Mouse (Mus musculus) embryonic fibroblast, embryonic 13.5 days (primary cell): ENCODE results near the gene Dgkh. TPM values are rescaled to one million over a fixed set of nuclear protein-coding genes. Genes with fewer than 3 reads are reported as not detected.
"Not testable (repeated sequence)": the region's sequence is repeated elsewhere in the genome, so short reads cannot be mapped to it uniquely, and the experiment has no call there.

Experiments
- H3K27ac ChIP-seq: 2 replicates; pipeline ENCODE4 v1.5.1; 2012; ENCODE audit warnings: low read length, control low read depth, inconsistent platforms; ENCODE audit not compliant: insufficient read depth
- H3K4me1 ChIP-seq: 2 replicates; pipeline ENCODE4 v1.6.1; 2011; ENCODE audit warnings: low read length; ENCODE audit not compliant: control insufficient read depth, insufficient read depth
- H3K4me3 ChIP-seq: 2 replicates; pipeline ENCODE4 v1.5.1; 2011; ENCODE audit warnings: mild to moderate bottlenecking, control low read depth, low read length; ENCODE audit not compliant: insufficient read depth
- CTCF ChIP-seq: IDR thresholded peaks from 2 replicates; pipeline ENCODE4 v1.5.1; 2011; ENCODE audit warnings: mild to moderate bottlenecking, control low read depth, low read length, moderate library complexity, borderline replicate concordance; ENCODE audit not compliant: insufficient read depth
- POLR2A ChIP-seq: IDR thresholded peaks from 2 replicates; pipeline ENCODE4 v1.6.1; 2011; ENCODE audit warnings: low read depth, mild to moderate bottlenecking, control low read depth, low read length, moderate library complexity
- polyA plus RNA-seq: library from polyadenylated mRNA; stranded (reverse); fragments of >200 nt; gene quantifications from 2 replicates; pipeline ENCODE4 v1.2.4, GENCODE M21; 2011; ENCODE audit warnings: low read depth; ENCODE audit not compliant: missing spikeins, insufficient read length

Dgkh gene
- polyA plus RNA-seq, 1 experiment = 11.1 TPM

DNA sequence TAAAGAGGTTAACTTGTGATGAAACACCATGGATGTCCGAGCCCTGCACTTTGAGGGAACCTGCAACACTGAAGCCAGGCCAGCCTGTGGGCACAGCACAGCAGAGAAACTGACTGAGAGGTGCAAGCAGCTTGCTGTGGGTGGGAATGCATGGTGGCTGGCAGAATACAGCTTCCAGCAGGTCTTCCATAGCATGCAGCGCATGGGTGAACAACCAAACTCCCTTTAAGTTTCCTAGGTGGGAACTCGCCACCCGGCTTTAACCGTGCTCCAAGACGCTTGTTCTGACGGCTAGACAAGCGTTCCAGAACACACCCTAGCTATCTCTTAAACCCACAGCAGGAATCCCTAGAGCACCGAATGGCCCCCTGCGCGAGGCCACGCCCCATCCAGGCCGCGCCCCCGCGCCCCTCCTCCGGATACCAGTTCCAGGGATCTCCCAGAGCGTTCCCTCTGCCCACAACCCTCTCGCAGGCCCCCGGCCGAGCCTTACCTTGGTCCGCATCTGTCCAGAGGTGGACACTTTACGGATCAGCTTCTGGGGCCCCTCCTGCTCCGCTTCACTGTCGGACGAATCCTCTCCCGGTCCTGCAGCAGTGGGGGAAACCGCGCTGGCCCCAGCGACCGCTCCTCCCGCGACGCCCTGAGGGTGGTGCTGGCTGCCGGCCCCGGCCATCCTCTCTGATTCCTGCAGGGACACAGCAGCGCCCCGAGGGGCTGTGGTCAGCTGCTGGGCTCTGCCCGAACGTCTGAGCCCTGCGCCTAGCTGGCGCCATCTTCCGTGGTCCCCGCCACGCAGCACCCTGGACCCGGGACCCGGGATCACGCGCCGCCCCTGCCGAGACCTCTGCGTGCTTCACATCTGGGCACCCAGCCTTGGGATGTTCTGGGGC is 7.9 kb downstream of the Dgkh start:
- Histone ChIP-seq H3K4me1 (peaks cover 2% of the 10 kb centered on the region; the same call in 1 of the 2 replicates), H3K27ac (peak overlapping the region; percentile 41), H3K4me3 (peak overlapping the region; percentile 34)
- TF ChIP-seq CTCF (no peak), POLR2A (peak; percentile 77)

DNA sequence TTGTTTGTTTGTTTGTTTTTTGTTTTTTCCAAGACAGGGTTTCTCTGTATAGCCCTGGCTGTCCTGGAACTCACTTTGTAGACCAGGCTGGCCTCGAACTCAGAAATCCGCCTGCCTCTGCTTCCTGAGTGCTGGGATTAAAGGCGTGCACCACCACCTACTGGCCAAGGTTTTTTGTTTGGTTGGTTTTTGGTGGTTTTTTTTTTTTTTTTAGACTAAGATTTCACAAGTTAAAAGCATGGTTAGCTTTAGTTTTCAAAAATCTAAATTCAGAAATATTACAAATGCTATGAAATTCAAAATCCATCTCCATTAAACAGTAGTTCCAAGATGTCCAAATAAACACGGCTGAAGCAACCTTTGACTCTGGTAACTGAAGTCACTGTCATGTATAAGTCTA is 8.9 kb downstream of the Dgkh start:
- H3K4me3 ChIP-seq, H3K27ac ChIP-seq, H3K4me1 ChIP-seq: not testable (repeated sequence)

DNA sequence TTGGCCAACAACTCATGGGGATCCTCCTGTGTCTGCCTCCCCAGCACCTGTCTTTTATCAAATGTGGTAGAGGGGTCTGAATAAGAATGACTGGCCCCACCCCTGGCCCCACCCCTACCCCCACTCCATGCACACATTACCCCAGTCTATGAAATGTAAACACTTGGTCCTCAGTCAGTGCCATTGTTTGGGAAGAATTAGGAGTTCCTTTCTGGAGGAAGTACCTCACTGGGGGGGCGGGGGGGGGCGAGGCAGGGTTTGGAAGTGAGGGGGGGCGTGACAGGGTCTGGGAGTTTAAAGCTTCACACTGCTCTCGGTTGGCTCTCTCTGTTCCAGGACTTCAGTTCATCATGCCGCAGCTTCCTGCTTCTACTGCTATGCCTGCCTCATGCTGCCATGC is 10.5 kb downstream of the Dgkh start:
- no peak for TF ChIP-seq CTCF
- no peak for TF ChIP-seq POLR2A
- Histone ChIP-seq H3K27ac (no peak overlapping the region), H3K4me3 (no peak overlapping the region), H3K4me1 (peaks cover 2% of the 10 kb centered on the region; the same call in 1 of the 2 replicates)

DNA sequence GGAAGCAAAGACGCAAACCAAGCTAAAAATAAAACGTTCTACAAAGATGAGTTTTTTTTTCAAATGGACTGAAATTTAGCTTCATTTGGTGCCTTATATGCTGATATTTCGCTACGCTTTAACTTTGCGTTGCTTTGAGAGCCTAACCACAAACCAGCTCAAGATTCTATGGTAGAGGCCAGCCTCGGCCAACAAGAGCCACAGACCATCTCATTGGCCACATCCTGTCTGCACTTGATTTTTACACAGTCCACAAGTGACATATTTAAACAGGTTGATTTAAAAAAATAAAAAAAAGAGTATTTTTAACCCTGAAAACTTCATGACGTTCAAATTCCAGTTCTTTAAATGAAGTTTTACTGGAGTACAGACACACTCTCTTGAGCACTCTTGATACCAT is 16.5 kb downstream of the Dgkh start:
- Histone ChIP-seq H3K27ac (no peak overlapping the region), H3K4me3 (no peak overlapping the region), H3K4me1 (peaks cover 3% of the 10 kb centered on the region; the same call in 1 of the 2 replicates)
- no peak for TF ChIP-seq CTCF
- no peak for TF ChIP-seq POLR2A

DNA sequence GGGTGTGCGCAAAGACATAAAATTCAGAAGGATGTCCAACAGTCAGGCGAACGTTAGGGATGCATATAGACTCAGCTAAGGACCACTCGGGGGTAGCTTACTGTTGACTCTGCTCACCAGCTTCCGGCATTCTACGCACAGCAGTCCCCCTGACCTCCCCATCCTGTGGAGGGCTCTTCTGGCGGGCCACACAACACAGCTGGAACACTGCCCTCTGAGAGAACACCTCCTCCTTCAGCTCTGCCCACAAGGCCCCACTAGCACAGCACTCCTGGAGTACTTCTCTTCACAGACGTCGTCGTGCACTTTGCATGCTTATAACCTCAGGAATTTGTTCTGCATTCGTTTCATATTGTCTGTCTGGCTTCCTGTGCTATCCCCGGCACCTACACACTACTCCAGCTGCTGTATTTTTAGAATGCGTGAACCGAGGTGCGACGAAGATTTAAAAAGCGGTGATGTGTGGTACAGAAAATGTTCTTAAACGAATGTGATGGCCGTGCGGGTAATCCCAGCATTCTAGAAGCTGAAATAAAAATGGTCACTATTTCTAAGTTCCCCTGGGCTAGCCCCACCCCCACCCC is 19.9 kb downstream of the Dgkh start:
- no peak overlapping the region for H3K27ac ChIP-seq
- no peak overlapping the region for H3K4me3 ChIP-seq
- peaks cover 3% of the 10 kb centered on the region; the same call in 1 of the 2 replicates for H3K4me1 ChIP-seq
- no peak for TF ChIP-seq CTCF
- TF ChIP-seq POLR2A = no peak

DNA sequence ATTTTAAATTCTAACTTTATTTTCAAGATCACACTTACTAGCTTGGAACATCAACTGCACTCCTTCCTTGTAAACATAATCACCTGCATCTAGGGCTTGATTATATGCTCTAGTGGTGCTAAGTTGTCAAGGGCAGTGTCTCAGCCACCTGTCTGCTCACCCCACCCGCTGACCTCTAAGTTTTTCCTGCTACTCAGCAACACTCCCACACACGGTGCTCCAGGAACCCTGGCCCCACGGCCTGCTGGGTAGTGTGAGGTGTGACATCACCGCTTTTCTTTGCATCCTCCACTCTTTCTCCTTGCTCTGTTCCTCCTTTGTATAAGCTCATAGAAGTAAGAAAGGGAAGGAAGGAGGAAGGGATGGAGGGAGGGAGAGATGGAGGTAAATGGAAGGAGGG is 21.9 kb downstream of the Dgkh start:
- Histone ChIP-seq H3K4me1 (peaks cover 3% of the 10 kb centered on the region; the same call in 1 of the 2 replicates), H3K27ac (no peak overlapping the region), H3K4me3 (no peak overlapping the region)
- TF ChIP-seq CTCF (no peak), POLR2A (no peak)

DNA sequence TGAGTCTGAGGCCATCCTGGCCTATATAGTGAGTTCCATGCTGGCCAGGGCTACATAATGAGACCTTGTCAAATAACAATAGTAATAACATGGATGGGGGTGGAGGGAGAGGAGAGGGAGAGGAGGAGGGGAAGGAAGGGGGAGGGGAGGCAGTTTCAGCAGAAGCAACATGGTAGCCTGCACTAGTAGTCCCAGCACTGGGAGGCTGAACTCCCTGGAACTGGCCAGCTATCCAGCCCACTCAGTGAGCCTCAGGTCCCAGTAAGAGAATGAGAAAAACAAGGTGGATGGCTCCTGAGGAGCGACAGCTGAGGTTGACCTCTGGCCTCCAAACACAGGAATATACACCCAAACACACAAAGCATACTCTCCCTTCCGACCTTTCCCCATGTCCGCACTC is 27.0 kb downstream of the Dgkh start:
- TF ChIP-seq POLR2A = no peak
- no peak for TF ChIP-seq CTCF
- H3K27ac ChIP-seq = no peak overlapping the region

DNA sequence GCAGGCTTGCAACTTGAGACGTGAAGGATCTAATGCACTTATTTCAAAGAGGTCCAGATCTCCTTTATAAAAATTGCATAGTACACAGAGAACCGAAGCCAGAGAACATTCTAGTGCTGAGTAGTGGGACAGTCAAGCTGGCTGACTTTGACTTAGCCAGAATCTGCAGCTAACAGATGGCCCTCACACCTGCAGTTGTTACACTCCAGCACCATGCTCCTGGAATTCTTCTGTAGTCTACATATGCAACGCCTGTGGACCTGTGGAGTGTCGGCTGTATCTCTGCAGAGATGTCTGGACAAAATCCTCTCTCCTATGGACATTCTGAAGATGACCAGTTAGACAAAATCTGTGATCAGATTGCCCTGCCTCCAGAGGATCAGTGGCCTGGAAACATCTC is 28.6 kb downstream of the Dgkh start:
- H3K4me1 ChIP-seq = no peaks in the 10 kb centered on the region
- TF ChIP-seq POLR2A (no peak), CTCF (no peak)
- H3K4me3 ChIP-seq = no peak overlapping the region
- no peak overlapping the region for H3K27ac ChIP-seq

More for the DNA sequence above, 27.0 kb downstream of the Dgkh start:
- no peak overlapping the region for H3K4me3 ChIP-seq
- H3K4me1 ChIP-seq = no peaks in the 10 kb centered on the region

DNA sequence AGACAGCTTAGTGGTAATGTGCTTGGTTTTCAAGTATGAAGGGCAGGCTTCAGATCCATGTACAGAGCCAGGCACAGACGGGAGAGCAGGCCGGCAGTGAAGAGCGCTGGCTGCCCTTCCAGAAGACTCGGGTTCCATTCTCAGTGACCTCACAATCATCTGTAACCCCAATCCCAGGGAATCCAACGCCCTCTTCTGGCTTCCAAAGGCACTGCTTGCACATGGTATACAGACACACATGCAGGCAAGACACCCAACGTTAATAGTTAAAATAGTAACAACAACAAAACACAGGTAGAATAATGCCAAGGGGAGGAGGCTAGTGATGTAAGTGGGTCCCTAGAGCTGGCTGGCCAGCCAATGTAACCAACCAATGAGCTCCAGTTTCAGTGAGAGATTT is 29.2 kb downstream of the Dgkh start:
- H3K4me3 ChIP-seq = no peak overlapping the region
- no peak for TF ChIP-seq POLR2A
- TF ChIP-seq CTCF = no peak
- no peak overlapping the region for H3K27ac ChIP-seq
- no peaks in the 10 kb centered on the region for H3K4me1 ChIP-seq

DNA sequence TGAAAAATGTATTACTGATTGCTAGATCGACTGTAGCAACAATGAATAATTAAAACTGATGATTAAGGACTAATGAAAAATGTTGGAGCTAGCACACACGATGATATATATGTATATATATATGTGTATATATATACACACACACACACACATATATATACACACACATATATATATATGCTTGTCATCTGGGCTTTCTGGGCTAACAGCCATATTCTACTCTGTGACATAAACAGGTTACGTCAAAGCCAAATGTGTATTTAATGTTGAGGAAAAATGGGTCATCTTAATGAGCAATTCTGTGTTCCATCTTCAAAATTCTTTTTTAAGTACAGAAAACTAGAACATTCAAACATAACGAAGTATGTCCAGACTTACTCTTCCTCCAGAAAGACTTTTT is 30.5 kb downstream of the Dgkh start:
- H3K4me3 ChIP-seq = no peak overlapping the region
- TF ChIP-seq CTCF = no peak
- no peak for TF ChIP-seq POLR2A
- H3K27ac ChIP-seq = no peak overlapping the region
- no peaks in the 10 kb centered on the region for H3K4me1 ChIP-seq
